Mouse (Mus musculus) spleen, postnatal 4 days (tissue): ENCODE measurements around the gene Gm45623.

Experiments
- DNase-seq, 2 experiments: peaks; one replicate each; pipeline ENCODE4 v3.0.0; 2022; ENCODE audit warnings: low spot score in 2 of 2

Gene Gm45623

GRCm38 (mm10) chr13:56753192-56753951, at the start of gene Gm45623:
Gene Gm45623, minus strand, starts transcription at chr13:56753827.
- no peak for DNase-seq

- no peak for DNase-seq
Observed at GRCm38 (mm10) chr13:56797459-56797858, 43.8 kb upstream of the Gm45623 start.

GRCm38 (mm10) chr13:56795501-56795900, 41.9 kb upstream of the Gm45623 start:
- no peak for DNase-seq

GRCm38 (mm10) chr13:56794441-56794840, 40.8 kb upstream of the Gm45623 start:
- DNase-seq: no peak

- DNase-seq: no peak
Observed at GRCm38 (mm10) chr13:56792844-56793243, 39.2 kb upstream of the Gm45623 start.

GRCm38 (mm10) chr13:56790683-56791082, 37.1 kb upstream of the Gm45623 start:
- no peak for DNase-seq

GRCm38 (mm10) chr13:56782621-56783020, 29.0 kb upstream of the Gm45623 start:
- DNase-seq: no peak

GRCm38 (mm10) chr13:56781697-56782096, 28.1 kb upstream of the Gm45623 start:
- DNase-seq: no peak

- no peak for DNase-seq
Observed at GRCm38 (mm10) chr13:56780746-56781469, 27.3 kb upstream of the Gm45623 start.

GRCm38 (mm10) chr13:56774304-56774703, 20.7 kb upstream of the Gm45623 start:
- DNase-seq: no peak

- no peak for DNase-seq
Observed at GRCm38 (mm10) chr13:56773262-56773870, 19.7 kb upstream of the Gm45623 start.

- DNase-seq: no peak
Observed at GRCm38 (mm10) chr13:56772592-56772991, 19.0 kb upstream of the Gm45623 start.

- DNase-seq: no peak
Observed at GRCm38 (mm10) chr13:56770786-56771185, 17.2 kb upstream of the Gm45623 start.

- no peak for DNase-seq
Observed at GRCm38 (mm10) chr13:56770136-56770578, 16.5 kb upstream of the Gm45623 start.

GRCm38 (mm10) chr13:56769431-56769830, 15.8 kb upstream of the Gm45623 start:
- no peak for DNase-seq

GRCm38 (mm10) chr13:56766211-56766610, 12.6 kb upstream of the Gm45623 start:
- DNase-seq: no peak

- DNase-seq: no peak
Observed at GRCm38 (mm10) chr13:56765284-56766032, 11.8 kb upstream of the Gm45623 start.

GRCm38 (mm10) chr13:56762446-56763229, 9.0 kb upstream of the Gm45623 start:
- no peak for DNase-seq

GRCm38 (mm10) chr13:56758492-56758891, 4.9 kb upstream of the Gm45623 start:
- peak; percentile 60 to 88 for DNase-seq

- DNase-seq: no peak
Observed at GRCm38 (mm10) chr13:56757201-56757600, 3.6 kb upstream of the Gm45623 start.

- DNase-seq: peak; percentile 32 to 77
Observed at GRCm38 (mm10) chr13:56755871-56756270, 2.2 kb upstream of the Gm45623 start.
